Mouse (Mus musculus) ES-Bruce4 (cell line): ENCODE measurements around the gene Srsf2. TPM values are rescaled to one million over a fixed set of nuclear protein-coding genes. Genes with fewer than 3 reads are reported as not detected.
"Not testable (repeated sequence)": the region's sequence is repeated elsewhere in the genome, so short reads cannot be mapped to it uniquely, and the experiment has no call there.

Experiments
- H3K27ac ChIP-seq: 2 replicates; pipeline ENCODE4 v1.5.1; 2012; ENCODE audit warnings: low read length, inconsistent platforms; ENCODE audit not compliant: insufficient read depth
- H3K27me3 ChIP-seq: 2 replicates; pipeline ENCODE4 v1.6.1; 2012; ENCODE audit warnings: mild to moderate bottlenecking, low read length, inconsistent platforms; ENCODE audit not compliant: control insufficient read depth, poor library complexity, insufficient read depth, severe bottlenecking
- H3K36me3 ChIP-seq: 2 replicates; pipeline ENCODE4 v1.6.1; 2012; ENCODE audit warnings: inconsistent platforms, mild to moderate bottlenecking, low read length, moderate library complexity; ENCODE audit not compliant: control insufficient read depth, poor library complexity, insufficient read depth, severe bottlenecking
- H3K4me1 ChIP-seq: one replicate; pipeline ENCODE4 v1.8.1; 2011; ENCODE audit warnings: low read length; ENCODE audit not compliant: control insufficient read depth, insufficient read depth
- H3K4me3 ChIP-seq: 2 replicates; pipeline ENCODE4 v1.5.1; 2011; ENCODE audit warnings: low read depth, mild to moderate bottlenecking, low read length
- H3K9ac ChIP-seq: 2 replicates; pipeline ENCODE4 v1.6.1; 2012; ENCODE audit warnings: low read depth, mild to moderate bottlenecking, inconsistent platforms; ENCODE audit not compliant: poor library complexity, severe bottlenecking
- H3K9me3 ChIP-seq: replicated peaks from 2 replicates; pipeline ENCODE4 v1.6.1; 2012; ENCODE audit warnings: mild to moderate bottlenecking, low read length, inconsistent platforms; ENCODE audit not compliant: control insufficient read depth, poor library complexity, insufficient read depth, severe bottlenecking
- CTCF ChIP-seq: IDR thresholded peaks from one replicate; pipeline ENCODE4 v1.8.1; 2011; ENCODE audit warnings: low read depth, low read length
- EP300 ChIP-seq: IDR thresholded peaks from 2 replicates; pipeline ENCODE4 v1.6.1; 2011; ENCODE audit warnings: low read depth, low read length; ENCODE audit not compliant: insufficient read depth
- POLR2A ChIP-seq: IDR thresholded peaks from one replicate; pipeline ENCODE4 v1.8.1; 2011; ENCODE audit warnings: low read length; ENCODE audit not compliant: insufficient read depth
- polyA plus RNA-seq: library from polyadenylated mRNA; stranded (reverse); fragments of >200 nt; gene quantifications from 2 replicates; pipeline ENCODE4 v1.2.4, GENCODE M21; 2011; ENCODE audit warnings: low read depth; ENCODE audit not compliant: missing spikeins, insufficient read depth, insufficient read length

The Srsf2 gene
- polyA plus RNA-seq: 414 and 425 TPM in 2 replicates

- Histone ChIP-seq H3K27ac (peak within 1 kb of the TSS; percentile 82), H3K27me3 (no peaks in the 10 kb centered on the region), H3K36me3 (peaks cover 40% of the 10 kb centered on the region), H3K4me1 (no peaks in the 10 kb centered on the region), H3K9me3 (no peaks in the 10 kb centered on the region), H3K9ac (peak within 1 kb of the TSS; percentile 88), H3K4me3 (peak within 1 kb of the TSS; percentile 93)
- no peak for TF ChIP-seq CTCF
- TF ChIP-seq EP300: 0 out of 2 replicates have a peak, but pooled peaks have one; percentile 41
- peak; percentile 99 for TF ChIP-seq POLR2A
Observed at GRCm38 (mm10) chr11:116852891-116853511, at the start of gene Srsf2. Srsf2 (minus strand) TSS chr11:116853094.

GRCm38 (mm10) chr11:116902588-116902987 is 49.7 kb upstream of the Srsf2 start:
- H3K9me3 ChIP-seq, H3K4me3 ChIP-seq, H3K27me3 ChIP-seq, H3K36me3 ChIP-seq, H3K9ac ChIP-seq: not testable (repeated sequence)
- Histone ChIP-seq H3K4me1 (peaks cover 10% of the 10 kb centered on the region), H3K27ac (peak overlapping the region; percentile 74; the same call in 1 of the 2 replicates)

- Histone ChIP-seq H3K4me1 (peaks cover 12% of the 10 kb centered on the region), H3K9ac (no peak overlapping the region), H3K36me3 (no peaks in the 10 kb centered on the region), H3K9me3 (no peaks in the 10 kb centered on the region), H3K27me3 (no peaks in the 10 kb centered on the region), H3K4me3 (no peak overlapping the region), H3K27ac (no peak overlapping the region)
- no peak for TF ChIP-seq POLR2A
- TF ChIP-seq CTCF: no peak
Observed at GRCm38 (mm10) chr11:116899247-116899646, 46.4 kb upstream of the Srsf2 start.

- peaks cover 6% of the 10 kb centered on the region for H3K4me1 ChIP-seq
- no peak overlapping the region for H3K27ac ChIP-seq
- H3K9ac ChIP-seq: no peak overlapping the region
- no peaks in the 10 kb centered on the region for H3K36me3 ChIP-seq
- no peaks in the 10 kb centered on the region for H3K9me3 ChIP-seq
- TF ChIP-seq POLR2A (no peak), EP300 (no peak), CTCF (no peak)
- H3K4me3 ChIP-seq: no peak overlapping the region
- no peaks in the 10 kb centered on the region for H3K27me3 ChIP-seq
Observed at GRCm38 (mm10) chr11:116895402-116895801, 42.5 kb upstream of the Srsf2 start.

- Histone ChIP-seq H3K36me3 (no peaks in the 10 kb centered on the region), H3K4me3 (no peak overlapping the region), H3K9me3 (no peaks in the 10 kb centered on the region), H3K27ac (peak overlapping the region; percentile 73), H3K4me1 (peaks cover 8% of the 10 kb centered on the region), H3K27me3 (no peaks in the 10 kb centered on the region), H3K9ac (no peak overlapping the region)
- TF ChIP-seq CTCF (no peak), EP300 (peak; percentile 43; the same call in 1 of the 2 replicates), POLR2A (no peak)
Observed at GRCm38 (mm10) chr11:116893532-116894442, 40.9 kb upstream of the Srsf2 start.

- Histone ChIP-seq H3K4me1 (peaks cover 8% of the 10 kb centered on the region), H3K27ac (no peak overlapping the region), H3K4me3 (no peak overlapping the region), H3K27me3 (no peaks in the 10 kb centered on the region), H3K9ac (no peak overlapping the region), H3K9me3 (no peaks in the 10 kb centered on the region), H3K36me3 (no peaks in the 10 kb centered on the region)
- TF ChIP-seq EP300 (no peak), POLR2A (no peak), CTCF (no peak)
Observed at GRCm38 (mm10) chr11:116887136-116887535, 34.2 kb upstream of the Srsf2 start.
